Mouse (Mus musculus) cerebellum, adult 11 months (tissue): ENCODE data around the gene Ube2r2.
A peak's percentile ranks its signal among the peaks of the same experiment; 100 is the strongest.

ENCODE experiments used
- DNase-seq: peaks from one replicate; pipeline ENCODE4 v3.0.0; 2022

Gene Ube2r2

DNA sequence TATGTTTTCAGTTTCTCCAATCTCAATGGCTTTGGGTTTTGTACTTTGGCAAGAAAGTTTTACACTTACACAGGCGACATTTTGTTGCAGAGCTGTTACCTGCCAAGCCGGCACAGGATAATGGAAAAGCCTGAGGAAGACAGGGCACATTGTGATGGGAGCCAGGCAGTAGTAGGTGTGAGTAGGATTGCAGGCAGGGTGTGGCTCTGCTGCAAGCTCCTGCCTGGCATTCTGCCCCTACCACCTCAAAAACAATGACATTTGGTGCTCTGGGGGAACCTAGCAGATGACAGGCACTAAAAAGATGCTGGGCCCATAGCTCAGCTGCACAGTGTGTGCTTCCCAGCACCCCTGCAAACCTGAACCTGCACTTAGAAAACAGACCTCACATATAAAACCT lies 54.3 kb downstream of the Ube2r2 start:
- DNase-seq = no peak

DNA sequence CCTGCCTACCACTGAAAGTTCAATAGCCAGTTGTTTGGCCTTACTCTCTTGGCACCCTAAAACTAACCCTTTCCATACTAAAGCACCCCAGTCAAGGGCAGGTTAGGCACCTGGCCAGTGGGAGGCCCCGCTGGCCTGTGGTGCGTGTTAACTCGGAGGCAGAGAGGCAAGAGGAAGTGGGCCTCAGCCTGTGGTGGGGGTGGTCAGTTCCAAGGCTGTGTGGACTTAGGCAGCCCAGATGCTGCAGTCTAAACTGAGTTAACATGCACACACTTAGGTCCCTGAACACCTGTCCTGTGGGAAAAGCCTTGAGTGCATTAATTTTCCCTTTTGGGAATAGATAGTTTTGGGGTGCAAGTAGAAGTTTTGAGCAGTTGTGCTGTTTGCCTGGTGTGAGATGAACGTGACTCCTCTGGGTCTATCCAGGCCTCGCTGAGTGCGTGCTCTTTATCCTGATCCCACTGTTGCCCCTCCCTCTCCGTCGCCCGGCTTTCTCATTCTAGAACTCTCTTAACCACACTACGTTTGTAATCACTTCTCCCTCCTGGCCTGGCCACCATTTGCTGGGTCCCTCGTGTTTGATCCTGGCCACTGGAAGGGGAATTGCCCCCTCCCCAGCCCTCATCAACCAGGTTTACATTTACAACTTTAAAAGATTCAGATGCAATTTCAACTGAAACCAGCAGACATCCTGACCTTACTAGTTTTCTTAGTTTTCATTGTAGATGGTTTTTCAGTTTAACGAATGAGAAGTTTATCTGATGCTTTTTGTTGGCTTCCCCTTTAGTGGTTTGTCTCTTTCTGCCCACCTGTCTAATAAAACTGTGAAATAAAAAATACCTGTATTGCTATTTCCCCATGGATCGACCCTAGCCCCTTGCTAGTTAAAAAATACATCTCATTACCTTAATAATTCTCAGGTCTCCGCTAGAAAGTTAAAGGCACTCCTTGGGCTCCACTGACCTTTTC lies 57.3 kb downstream of the Ube2r2 start:
- DNase-seq = no peak

DNA sequence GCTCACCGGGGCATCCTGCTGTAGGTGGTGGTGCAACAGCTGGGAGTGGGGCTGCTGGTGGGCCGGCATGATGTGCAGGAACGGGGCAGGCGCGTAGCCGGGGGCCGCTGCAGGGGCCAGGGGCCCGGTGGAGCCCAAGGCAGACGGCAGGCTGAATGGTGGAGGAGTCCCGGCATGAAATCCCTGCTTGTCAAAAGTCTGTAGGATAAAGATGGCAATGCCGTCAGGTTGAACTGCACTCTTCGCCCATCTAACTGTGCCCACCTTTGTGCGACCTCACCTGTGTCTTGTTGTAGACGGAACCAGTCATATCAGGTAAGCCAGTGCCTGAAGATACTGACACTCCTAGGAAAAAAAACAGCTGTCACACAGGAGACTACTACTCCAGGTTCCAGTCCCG lies 59.8 kb downstream of the Ube2r2 start:
- no peak for DNase-seq

DNA sequence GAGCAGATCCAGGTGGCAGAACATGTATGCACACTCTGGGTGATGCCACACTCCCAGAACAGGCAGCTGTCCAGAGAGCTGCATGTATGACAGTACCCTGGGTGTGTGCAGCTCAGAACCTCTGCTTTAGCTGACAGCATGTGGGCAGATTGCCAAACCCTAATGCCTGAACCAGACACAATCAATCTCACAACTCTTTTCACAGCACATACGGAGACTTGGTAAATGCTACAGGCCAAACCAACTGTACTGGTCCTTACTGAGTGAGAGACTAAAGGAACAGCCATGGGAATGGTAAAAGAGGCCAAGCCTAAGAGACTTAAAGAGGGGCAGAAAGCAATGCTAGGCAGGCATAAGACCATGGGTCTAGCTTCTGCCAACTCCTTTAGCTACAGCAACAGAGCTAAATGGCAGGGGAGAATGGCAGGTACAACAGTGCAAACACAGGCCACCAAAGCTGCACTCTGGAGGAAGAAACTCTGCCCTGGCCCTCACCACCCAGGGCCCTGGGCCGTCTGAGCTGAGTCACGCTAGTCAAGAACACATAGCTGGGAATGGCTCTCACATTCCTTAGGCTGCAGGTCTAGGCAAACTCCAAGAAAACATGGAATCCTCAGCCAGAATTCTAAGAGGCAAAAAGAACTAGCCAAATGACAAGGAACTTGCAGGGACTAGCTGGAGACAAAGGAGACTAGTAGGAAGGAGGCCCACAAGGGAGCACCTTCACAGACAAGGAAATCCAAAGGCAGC lies 61.5 kb downstream of the Ube2r2 start:
- DNase-seq = no peak

DNA sequence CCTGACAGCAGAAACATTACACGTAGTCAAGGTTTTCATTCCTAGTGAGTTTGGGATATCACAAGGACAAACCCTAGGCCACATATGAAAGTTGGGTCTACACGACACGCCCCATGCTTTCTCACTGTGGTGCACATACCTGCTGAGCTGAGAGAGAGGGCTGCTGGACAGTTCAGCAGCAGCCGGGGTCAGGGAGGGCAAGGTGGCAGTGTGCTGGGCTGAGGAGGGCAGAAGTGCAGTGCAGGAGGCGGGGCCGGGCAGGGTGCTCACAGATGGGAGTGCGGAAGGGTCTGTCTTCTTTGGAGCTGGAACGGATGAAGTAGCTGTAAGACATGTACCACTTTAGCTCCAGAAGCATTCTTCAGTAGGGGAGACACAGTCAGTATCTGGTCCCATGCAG lies 66.6 kb downstream of the Ube2r2 start:
- DNase-seq = no peak

DNA sequence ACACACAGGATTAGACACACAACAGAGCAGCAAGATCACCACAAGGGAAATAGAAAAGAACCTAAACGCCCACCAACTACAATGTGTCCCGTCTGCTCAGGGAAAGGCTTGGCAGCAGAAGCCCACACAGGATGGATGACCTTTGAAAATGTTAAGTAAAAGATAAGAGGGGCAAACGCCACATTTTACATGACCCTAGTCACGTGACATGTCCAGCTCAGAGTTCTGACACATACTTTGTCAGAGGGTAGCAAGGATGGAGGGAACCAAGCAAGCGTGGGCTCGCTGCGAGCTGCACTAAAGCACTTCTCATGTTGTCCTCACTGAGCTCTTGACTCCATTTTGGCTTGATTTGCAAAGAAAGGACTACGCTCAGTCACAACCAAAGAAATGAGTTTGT lies 70.2 kb downstream of the Ube2r2 start:
- no peak for DNase-seq

DNA sequence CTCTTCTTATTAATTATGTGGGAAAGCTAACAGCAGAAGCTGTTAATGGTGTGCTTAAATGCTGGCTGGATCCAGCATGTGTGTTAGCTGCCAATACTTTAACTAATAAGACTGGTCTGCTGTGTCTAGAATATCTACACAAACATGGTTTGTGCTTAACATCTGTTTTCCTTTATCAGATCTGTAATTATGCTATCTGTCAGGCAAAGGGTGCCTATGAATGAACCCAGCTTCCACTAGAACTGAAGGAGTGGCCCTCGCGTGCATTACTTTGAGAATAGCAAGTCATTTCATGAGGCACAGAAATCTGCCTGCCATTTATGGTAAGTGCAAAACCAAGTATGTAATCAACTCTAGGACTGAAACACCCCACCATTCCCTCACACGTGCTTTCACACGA lies 72.5 kb downstream of the Ube2r2 start:
- no peak for DNase-seq

DNA sequence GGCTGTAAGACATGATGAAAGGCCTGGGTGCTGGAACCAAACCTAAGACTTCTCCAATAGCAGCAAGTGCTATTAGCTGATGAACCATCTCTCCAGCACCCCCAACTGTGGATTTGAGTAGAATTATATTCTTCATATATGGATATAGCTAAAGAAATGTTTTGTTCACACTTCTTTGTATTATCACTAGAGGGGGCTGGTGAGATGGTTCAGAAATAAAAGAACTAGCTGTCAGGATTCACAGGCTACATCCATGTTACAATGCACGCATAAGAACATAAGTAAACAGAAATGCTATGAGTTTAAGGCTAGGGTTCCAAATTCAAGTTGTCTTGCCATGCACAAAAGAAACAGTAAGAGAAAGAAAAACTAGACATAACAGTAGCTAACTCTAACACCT lies 89.9 kb downstream of the Ube2r2 start:
- DNase-seq = no peak

DNA sequence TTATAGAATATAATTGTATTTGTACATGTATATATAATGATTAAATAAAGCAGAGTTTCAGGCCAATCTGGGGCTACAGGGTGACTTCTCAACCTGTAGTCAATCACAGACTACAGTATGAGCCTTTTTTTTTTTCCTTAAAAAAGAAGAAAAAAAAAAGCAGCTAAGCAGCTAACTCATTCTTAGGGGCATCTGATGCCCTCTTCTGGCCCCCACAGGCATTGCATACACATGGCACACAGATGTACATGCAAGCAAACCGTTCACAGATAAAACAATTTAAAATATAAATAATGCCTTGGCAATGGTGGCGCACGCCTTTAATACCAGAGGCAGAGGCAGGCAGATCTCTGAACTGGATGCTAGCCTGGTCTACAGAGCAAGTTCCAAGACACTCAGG lies 90.8 kb downstream of the Ube2r2 start:
- DNase-seq = peak; percentile 18

DNA sequence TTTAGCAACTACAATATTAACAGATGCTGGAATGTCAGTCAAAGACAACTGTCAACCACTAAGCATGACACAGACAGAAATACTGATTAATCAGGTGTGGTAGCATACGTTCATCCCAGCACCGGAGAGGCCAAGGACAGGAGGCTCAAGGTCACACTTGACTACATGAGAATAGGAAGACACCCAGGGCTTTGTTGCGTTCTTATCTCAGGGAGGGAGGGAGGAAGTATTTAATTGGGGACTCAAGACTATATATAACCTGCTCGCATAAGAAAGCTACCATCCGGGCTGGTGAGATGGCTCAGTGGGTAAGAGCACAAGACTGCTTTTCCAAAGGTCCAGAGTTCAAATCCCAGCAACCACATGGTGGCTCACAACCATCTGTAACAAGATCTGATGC lies 100.1 kb downstream of the Ube2r2 start:
- DNase-seq = no peak

DNA sequence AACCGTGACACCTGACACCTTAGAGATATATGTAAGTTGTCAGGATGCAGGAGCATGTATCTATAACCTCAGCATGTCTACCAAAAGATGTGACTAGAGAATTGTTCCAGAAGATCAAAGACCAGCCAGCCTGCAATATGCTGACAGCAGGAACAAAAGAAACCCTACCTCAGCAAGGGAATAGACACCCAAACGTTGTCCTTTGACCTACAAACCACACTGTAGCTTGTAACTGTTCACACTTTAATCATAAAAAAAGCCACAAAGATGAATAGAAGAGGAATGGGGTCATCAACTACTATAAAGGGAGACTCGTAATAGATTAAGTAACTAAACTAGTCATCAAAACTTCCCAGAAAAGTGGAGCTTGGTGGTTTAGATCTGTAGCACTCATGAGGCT lies 105.4 kb downstream of the Ube2r2 start:
- no peak for DNase-seq
